Mouse (Mus musculus): ENCODE results near the gene Nckap5. TPM values are rescaled to one million over a fixed set of nuclear protein-coding genes. Genes with fewer than 3 reads are reported as not detected.
"Not testable (repeated sequence)": the region's sequence is repeated elsewhere in the genome, so short reads cannot be mapped to it uniquely, and the experiment has no call there.

Nckap5 gene
- total RNA-seq, 2 experiments from 2014 or later: 14.8 to 19.8 TPM

DNA sequence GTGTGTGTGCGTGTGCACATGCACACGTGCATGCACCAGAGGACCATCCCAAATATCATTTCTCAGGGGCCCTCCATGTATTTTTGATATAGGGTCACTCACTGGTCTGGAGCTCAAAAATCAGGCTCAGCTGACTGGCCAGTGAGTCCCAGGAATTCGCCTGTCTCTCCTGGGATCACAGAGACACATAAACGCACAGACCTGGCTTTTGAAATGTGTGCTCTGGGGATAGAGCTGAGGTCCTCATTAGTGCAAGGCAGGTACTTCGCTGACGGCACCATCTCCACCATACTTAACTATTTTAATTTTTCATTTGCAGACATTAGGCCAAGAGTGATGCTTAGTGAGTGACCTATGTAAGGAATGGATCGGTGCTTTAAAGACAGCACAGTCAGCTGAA lies 743.4 kb downstream of the Nckap5 start:
- no peak for DNase-seq (ENCODE audit: low spot score in 2 of 2)

DNA sequence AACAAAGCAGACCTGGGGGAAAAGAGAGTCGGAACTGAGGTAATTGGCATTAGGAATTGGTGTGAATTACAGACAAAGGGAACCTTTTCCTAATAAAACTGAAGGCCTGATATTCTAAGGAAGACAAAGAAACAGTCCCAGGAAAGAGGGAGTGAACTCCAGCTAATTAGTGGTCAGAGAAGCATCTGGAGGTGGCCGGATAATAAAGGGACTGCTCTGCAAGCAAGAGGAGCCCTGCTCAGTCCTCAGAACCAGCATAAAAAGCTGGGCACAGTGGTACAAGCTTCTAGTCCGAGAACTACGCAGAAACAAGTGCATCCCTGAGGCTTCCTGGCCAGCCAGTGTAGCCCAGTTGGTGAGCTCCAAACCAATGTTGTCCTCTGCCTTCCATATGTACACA lies 754.3 kb downstream of the Nckap5 start:
- no peak for DNase-seq (ENCODE audit: low spot score in 2 of 2)

DNA sequence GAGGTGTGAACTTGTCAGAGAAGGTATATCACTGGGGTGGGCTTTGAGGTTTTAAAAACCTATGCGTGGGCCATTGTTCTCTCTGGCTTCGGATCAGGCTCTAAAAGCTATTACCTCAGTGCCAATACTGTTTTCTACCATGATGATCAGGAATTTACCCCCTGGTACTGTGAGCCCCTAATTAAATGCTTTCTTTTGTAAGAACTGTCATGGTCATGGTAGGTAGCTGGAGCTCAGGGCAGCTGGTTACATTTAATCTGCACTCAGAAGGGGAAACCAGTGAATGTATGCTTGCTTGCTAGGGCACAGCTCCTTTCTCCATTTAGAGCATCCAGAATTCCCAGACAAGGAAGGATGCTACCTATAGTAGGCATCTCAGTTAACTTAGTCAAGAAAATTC lies 759.7 kb downstream of the Nckap5 start:
- DNase-seq (ENCODE audit: low spot score in 2 of 2): no peak

DNA sequence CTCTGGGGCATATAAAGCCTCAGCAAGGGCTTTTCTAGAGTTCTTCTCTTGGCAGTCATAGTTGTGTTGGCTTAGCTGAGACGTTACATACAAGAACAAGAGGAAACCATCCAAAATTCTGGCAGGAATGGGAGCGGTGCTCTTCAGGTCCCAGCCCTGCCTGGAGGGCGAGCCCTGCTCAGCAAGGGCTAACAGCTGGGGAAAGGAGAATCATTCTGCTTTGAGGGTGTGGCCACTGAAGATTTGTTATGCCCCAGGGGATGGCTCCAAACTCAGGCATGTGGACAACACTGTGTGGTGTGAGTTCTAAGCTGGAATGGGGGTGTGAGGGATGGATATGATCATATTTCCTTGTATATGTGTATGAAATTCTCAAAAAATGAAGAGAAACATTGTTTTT lies 779.1 kb downstream of the Nckap5 start:
- no peak for DNase-seq (ENCODE audit: low spot score in 2 of 2)

DNA sequence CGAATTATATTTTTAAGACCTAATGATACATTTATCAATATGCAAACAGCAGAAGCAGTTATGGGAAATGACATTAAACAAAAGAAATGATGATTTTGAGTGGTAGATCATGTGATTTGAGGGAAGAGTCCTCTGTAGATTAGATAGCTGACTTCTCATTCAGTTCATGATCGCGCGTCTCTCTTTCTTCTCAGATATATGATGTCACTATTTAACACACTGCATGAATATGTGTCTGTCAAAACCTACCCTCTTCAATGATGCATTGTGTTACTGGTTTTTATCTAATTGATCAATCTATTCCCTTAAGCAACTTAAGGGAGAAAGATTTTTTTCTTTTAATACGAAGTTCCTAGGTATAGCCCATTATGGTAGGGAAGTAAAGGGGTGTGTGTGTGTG lies 787.7 kb downstream of the Nckap5 start:
- DNase-seq (ENCODE audit: low spot score in 2 of 2): no peak

DNA sequence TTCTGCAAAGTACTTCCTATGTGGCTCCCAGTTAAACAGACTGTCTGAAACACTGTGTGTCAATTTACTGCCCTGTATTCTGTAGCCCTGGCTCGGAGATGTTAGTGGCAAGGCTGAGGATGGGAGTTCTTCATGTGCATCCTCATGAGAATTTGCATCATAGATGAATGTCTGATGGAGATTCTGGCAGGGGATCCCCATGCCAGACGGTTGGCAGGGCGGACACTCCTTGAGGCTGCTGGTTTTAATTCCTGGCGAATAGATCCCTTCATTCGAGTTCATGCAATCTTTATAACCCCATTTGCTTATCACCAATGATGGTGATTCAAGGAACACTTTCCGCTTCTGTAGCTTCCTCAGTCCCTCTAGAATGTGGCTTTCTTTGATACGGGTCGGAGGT lies 803.1 kb downstream of the Nckap5 start:
- DNase-seq (ENCODE audit: low spot score in 2 of 2): no peak

DNA sequence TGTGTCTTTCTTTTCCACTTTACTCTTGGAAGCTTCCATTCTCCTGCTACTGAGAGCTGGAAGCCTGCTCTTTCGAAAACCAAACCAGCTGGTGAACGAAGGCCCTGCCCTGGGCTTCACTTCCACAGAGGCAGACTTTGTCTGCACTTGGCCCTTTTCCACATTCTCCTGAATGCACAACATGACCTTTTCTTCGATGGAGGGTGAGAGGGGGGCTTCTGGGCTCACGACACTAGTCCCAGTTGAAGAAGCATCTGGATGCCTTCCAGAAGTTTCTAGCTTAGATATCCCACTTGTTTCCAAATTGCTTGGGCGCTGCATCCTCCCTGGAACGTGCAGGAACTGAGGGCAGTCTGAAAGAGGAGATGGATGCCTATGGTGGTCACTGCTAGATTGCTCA lies 806.1 kb downstream of the Nckap5 start:
- DNase-seq (ENCODE audit: low spot score in 2 of 2): peak; percentile 32 to 73

DNA sequence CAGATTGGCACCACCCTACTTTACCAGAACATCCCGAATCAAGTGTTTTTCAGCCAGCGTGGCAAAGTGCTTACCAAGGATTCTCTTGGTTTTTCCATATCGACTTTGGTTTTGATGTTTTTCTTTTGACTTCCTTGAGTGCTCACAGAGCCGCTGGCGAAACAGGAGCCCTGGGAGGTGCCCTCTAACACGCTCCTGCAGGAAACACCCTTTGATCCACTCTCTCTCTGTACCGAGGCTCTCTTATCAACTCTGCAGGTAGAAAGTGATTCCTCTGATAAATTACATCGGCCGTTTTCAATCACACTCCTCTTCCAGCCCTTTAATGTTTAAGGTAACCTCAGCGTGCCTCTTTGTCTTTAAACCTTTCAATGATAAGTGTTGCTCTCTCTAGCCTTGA lies 807.6 kb downstream of the Nckap5 start:
- no peak for DNase-seq (ENCODE audit: low spot score in 2 of 2)

DNA sequence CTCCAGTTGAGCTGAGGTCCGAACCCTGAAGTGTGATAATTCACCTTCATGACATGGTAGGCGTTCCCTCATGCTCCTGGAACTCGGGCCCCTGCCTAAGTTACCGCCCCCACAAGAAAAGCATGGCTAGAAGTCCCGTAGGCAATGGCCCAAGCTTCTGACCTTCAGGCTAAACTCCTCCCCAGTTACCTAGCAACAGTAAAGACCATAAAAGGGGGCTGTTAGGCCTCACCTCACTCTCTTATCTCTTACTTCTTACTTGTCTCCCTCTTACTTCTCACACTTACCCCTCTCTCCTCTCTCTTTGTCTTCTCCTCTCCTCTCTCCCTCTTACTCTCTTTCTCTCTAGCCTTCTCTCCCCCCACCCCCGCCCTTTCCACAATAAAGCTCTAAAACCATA lies 811.9 kb downstream of the Nckap5 start:
- not testable (repeated sequence) for DNase-seq (ENCODE audit: low spot score in 2 of 2)

DNA sequence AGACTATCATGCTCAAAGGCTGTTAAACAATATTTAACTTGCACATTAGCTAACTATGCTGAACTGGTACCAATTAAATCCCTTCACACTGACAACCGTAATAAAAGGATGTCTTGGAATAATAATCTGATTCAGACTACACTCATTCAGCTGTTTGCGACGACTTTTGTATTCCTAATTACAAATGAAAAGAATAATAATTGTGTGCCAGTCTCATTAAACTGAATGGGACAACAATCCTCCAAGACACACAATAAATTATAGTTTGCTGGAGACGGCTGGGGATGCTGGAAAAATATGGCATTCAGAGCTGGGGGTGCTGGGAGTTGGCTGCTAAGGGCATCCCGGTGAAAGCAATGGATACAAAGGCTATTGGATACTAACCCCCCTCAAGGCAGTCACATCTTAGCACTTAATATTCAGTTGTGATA lies 818.9 kb downstream of the Nckap5 start:
- DNase-seq (ENCODE audit: low spot score in 2 of 2): no peak

DNA sequence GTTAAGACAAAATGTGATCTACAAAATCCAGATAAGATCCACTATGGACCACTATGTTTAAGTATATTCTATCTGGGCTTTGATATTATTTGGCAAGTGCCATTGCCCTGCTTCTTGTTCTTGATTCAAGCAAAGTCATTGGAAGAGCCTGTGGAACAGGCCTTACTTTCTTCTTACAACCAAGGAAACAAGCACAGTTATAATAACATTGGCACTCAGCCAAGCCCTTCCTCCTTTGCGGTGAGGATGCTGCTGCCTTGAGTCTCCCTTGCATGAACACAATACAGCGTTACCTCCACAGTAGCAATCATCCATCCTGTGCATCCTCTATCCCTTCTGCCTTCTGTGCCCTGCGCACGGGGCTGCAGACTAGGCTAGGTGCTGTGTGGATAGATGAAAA lies 823.0 kb downstream of the Nckap5 start:
- DNase-seq (ENCODE audit: low spot score in 2 of 2): no peak

DNA sequence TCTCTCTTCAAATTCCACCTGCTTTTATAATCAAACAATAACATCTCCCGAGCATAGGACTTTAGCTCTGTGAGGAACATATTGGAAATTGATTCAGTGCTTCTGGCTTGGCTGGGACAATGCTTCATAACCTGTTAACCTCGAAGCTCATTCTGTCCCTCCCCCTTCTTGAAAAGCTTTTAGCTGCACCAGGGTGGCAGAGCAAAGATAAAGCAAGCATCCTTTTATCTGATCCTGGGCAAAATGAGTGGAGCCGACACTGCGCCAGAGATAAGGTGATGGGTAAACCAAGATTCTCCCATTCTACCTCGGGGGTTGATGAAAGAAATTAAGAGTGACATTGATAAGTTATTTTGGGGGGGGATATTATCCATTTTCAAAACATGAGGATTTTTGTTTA lies 824.9 kb downstream of the Nckap5 start:
- no peak for DNase-seq (ENCODE audit: low spot score in 2 of 2)

DNA sequence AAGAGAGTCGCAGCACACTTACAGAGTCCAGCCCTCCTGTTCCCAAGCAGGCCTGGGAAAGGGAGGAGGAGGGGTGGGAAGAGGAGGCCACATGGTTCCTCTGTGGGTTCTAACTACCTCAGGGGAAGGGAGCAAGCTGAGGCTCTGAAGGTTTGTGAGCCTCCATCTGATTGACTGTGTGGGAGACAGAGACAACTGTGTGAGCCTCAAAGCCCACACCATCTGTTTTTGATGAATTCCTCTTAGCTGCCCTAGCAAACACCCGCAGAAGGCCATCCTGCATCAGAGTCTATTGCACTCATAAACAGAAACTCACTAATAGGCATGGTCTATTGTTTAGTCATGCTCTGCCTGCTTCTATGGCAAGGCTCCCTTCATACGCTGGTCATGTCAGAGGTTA lies 834.1 kb downstream of the Nckap5 start:
- peak; percentile 17 to 36 for DNase-seq (ENCODE audit: low spot score in 2 of 2)

DNA sequence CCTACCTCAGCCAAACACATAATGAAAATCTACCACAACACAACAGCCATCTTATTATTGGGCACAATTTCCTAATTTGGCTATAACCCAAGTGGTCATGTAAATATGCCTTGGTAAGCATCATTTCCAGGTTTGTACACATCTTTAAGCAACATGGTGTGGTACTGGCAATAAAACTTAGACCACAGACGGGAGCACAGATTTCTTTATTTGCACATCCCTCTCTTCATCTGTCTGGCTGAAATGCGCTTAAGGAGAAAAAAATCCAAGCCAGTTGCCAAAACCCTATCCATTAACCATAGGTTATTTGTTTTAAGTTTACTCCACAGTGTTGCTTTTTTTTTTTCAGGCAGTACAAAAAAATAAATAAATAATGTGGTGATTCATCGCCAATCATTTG lies 842.8 kb downstream of the Nckap5 start:
- DNase-seq (ENCODE audit: low spot score in 2 of 2): peak in 1 of 2 experiments; percentile 48

DNA sequence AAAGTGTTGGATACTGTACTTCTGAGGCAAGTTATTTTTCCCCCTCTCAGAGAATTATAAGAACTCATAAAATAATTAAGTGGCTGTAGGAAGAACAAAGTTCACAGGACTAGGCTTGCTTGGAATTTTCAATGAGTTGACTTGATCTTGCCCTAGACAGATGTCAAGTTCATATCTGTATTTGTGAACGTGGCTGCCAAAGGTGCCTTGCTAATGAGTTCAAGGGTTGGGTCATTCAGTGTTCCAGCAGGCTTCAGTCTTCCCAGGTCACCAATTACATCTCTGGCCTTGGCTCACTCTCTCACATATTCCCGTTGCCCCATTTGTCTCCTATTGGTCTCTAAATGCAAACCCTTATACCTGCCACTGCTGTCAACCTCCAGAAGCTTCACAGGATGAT lies 846.0 kb downstream of the Nckap5 start:
- DNase-seq (ENCODE audit: low spot score in 2 of 2): no peak

DNA sequence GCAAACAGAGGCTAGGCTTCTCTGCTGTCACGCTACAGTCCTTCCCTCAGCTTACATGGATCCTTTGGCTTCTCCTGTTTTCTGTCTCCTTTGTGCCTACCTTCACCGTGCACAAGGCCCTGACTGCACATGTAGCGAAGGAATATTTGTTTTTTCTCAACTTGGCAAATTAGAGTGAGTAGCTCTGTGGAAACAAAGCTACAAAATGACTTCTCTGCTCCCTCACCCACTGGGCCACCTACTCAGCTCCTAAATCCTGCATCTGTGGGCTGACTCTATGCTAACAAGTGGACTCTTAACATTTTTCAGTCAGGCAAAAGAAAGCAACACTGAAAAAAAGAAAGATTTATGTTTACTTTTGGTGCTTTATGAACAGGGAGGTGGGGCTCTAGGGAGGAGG lies 856.0 kb downstream of the Nckap5 start:
- DNase-seq (ENCODE audit: low spot score in 2 of 2): no peak

DNA sequence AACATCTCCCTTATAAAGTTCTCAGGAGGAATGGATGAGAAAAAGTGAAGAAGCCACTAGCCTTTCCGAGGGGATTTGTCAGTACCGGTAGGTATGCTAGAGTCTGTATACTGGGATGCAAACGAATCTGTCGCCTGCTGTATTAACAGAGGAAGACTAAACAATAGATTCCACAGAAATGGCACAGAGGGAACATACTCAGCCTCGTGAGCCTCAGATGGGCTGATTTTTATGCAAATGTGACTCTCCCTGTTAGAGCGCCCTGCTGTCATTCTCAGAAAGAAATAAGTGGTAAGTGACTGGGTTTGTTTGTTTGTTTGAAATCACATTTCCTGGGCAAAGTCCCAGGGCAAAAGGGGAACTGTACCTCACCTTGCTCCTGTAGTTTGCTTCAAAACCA lies 858.7 kb downstream of the Nckap5 start:
- no peak for DNase-seq (ENCODE audit: low spot score in 2 of 2)

DNA sequence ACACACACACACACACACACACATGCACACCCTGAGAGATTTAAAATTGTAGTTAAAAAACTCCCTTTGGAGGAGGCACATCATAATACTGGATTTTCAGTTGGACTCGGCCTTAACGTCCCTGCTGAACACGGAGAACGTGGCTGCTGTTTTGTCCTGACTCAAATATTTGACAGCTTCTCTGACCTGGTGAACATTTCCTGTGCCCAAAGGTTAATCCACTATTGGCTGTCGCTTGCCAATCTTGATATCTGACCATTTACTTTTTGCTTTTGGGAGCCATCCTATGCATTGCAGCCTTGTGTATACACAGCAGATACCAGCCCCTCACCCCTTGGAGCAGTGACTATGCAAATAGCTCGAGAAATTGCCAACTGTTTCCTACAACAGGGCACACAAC lies 862.9 kb downstream of the Nckap5 start:
- DNase-seq (ENCODE audit: low spot score in 2 of 2): no peak

DNA sequence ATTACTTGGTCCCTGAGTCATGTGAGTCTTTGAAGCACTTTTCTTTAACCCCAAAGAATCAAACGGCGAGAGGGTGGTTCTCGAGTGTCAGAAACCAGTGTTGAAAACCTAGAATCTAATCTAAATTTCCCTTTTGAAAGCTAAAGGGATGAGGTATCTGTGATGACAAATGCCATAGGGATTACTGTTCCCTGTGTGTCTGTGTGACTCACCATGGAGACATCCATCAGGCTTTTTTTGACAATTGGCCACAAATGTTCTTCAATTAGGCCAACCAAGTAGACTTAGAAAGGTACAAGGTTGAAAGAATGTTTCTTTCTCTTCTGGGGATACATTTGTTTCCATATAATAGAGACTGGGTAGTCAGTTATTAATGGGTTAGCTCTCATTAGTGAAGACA lies 879.6 kb downstream of the Nckap5 start:
- DNase-seq (ENCODE audit: low spot score in 2 of 2): no peak

DNA sequence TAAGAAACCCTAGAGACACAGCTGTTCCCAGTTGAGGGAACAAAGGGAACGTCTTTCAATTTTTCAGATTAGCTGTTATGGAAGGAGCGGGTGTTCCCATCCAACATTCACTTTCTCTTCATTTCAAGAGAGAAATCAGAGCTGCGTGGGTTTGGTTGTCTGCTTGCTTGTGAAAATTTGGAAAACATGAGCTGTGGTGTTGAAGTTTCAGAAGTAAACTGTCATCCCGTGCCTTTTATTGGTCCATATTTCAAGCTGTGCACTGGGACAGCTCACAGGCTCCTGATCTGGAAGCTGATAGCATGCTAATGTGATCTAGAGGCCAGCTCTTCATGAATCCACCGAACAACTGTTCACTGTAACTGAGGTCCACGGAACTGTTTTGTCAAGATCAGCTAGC lies 881.5 kb downstream of the Nckap5 start:
- peak in 1 of 2 experiments; percentile 39 for DNase-seq (ENCODE audit: low spot score in 2 of 2)

DNA sequence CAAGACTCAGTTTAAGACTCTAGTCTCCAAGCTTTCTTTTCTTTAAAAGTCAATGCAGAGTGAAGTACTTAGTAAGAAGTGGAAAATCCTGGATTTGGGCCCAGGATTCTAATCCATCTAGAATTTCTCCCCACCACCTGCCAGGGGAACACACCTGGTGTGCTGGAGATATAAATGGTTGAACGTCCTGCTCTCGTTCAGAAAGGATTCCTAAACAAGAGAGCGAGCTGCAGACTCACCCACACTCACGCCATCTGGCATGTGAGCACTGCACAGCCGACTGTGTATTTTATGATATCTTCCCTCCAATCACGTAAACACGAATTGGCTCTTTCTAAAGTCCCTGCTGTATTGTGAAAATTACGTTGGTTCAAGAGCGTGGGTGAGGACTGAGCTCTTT lies 885.5 kb downstream of the Nckap5 start:
- DNase-seq (ENCODE audit: low spot score in 2 of 2): peak; percentile 24 to 70

DNA sequence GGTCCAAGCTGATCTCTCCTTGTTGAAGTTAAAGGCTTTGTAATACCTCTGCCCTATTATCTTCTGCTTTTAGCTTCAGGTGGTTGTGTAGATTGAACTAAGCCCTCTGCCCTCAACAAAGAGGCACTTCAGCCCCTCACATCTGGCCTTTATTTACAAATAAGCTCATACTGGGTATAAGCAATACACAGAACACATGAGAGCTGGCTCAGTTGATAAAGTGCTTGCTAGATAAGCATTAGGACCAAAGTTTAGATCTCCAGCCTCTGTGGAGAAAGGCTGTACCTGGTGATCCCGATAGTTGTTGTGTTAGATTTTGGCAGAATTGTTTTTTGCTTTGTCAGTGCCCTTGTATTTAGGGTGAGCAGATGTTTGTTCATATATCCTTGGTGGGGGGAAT lies 887.3 kb downstream of the Nckap5 start:
- DNase-seq (ENCODE audit: low spot score in 2 of 2): no peak

DNA sequence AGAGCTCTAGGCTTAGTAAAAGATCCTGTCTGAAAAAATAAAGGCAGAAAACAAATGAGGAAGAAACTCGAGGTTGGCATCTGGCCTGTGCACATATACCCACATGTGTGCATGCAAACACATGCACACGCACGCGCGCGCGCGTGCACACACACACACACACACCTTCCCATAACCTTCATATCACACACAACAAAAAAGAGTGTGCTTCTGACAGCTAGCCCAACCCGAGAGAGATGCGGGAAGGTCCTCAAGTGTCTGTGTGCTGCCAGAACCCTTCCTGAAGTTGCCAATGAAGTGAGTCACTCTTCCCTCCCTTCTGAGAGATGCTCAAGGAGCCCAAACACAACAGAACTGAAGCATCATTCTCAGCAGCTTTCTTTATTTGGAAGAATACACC lies 905.1 kb downstream of the Nckap5 start:
- no peak for DNase-seq (ENCODE audit: low spot score in 2 of 2)

DNA sequence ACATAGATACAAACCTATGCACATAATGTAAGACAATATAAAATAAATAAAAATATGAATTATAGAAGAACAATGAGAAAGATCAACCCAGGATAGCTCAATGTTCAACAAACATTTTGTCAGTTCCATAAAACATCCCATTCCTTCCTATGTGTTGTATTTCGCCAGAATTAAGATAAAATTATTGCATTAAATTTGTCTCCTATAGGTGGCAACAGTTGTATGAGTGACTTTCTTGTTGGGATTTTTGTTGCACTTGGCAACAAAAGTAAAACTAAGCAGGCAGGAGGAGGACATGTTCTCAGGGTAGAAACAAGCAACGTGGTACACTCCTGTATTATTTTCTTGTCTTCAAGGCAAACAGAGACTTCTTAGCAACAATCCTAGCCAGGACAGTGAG lies 907.5 kb downstream of the Nckap5 start:
- no peak for DNase-seq (ENCODE audit: low spot score in 2 of 2)

Measured in layer of hippocampus, postnatal 14 days (tissue).